ENCODE assay signal across 1 mouse cellular context in genomic region chr16:52302790-52303531, GRCm38 (mm10).
A peak's percentile ranks its signal among the peaks of the same experiment; 100 is the strongest.
TF ChIP-seq lines count a peak whose summit lies in the region.

No protein-coding gene starts in this region.

TF ChIP-seq in CH12.LX, 34 proteins besides CTCF, POLR2A, EP300 and RAD21 (continued from another document):
- TF ChIP-seq ZNF384 (IDR thresholded peaks at IDR 0.05; ENCODE audit: low read depth, low read length) (no peak), SMC3 (IDR thresholded peaks at IDR 0.05; ENCODE audit: low read depth, low read length) (no peak), TBP (conservative IDR thresholded peaks at IDR 0.05; ENCODE audit: low read depth, low read length) (no peak), NRF1 (IDR thresholded peaks at IDR 0.05; ENCODE audit: low read depth, low read length) (no peak), E2F4 (IDR thresholded peaks at IDR 0.05; ENCODE audit: insufficient replicate concordance, low read depth, low read length) (no peak), MAX (IDR thresholded peaks at IDR 0.05; ENCODE audit: low read length) (no peak), ZC3H11A (IDR thresholded peaks at IDR 0.05; ENCODE audit: low read depth, low read length) (no peak), NELFE (IDR thresholded peaks at IDR 0.05; ENCODE audit: low read depth, low read length) (no peak), GABPA (IDR thresholded peaks at IDR 0.05; ENCODE audit: insufficient replicate concordance, low read depth, low read length) (no peak), KAT2A (IDR thresholded peaks at IDR 0.05; ENCODE audit: insufficient replicate concordance, low read length) (no peak), ZMIZ1 (IDR thresholded peaks at IDR 0.05; ENCODE audit: low read depth, low read length) (no peak), USF1 (IDR thresholded peaks at IDR 0.05; ENCODE audit: low read depth, low read length) (no peak), MYC (IDR thresholded peaks at IDR 0.05; ENCODE audit: low read depth, low read length) (peak; percentile 53; the same call in 1 of the 2 replicates), JUND (conservative IDR thresholded peaks at IDR 0.05; ENCODE audit: low read depth, low read length) (no peak), SIN3A (IDR thresholded peaks at IDR 0.05; ENCODE audit: low read length) (peak; percentile 81; the same call in 1 of the 2 replicates), MAZ (IDR thresholded peaks at IDR 0.05; ENCODE audit: low read depth, low read length) (no peak; the same call in 1 of the 2 replicates), CHD1 (IDR thresholded peaks at IDR 0.05; ENCODE audit: low read depth, low read length) (no peak; the same call in 1 of the 2 replicates), ZKSCAN1 (IDR thresholded peaks at IDR 0.05; ENCODE audit: borderline replicate concordance, low read depth, low read length) (no peak), ELF1 (IDR thresholded peaks at IDR 0.05; ENCODE audit: low read depth, low read length) (no peak), PAX5 (IDR thresholded peaks at IDR 0.05; ENCODE audit: low read length) (no peak), BHLHE40 (IDR thresholded peaks at IDR 0.05; ENCODE audit: low read depth, low read length) (peak; percentile 58), RCOR1 (conservative IDR thresholded peaks at IDR 0.05; ENCODE audit: low read depth, low read length) (no peak), USF2 (conservative IDR thresholded peaks at IDR 0.05; ENCODE audit: low read depth, low read length) (no peak), POLR2AphosphoS2 (IDR thresholded peaks at IDR 0.05; ENCODE audit: low read depth, low read length) (0 out of 2 replicates have a peak, but pooled peaks have one; percentile 58), MEF2A (IDR thresholded peaks at IDR 0.05; ENCODE audit: borderline replicate concordance, low read depth, low read length) (no peak), JUN (IDR thresholded peaks at IDR 0.05; ENCODE audit: insufficient read depth, low read depth, low read length) (no peak; the same call in 1 of the 2 replicates)
TF ChIP-seq in CH12.LX: peak in this region for 9.
